Mouse (Mus musculus): Measurements from ENCODE around the gene Ofd1. TPM values are rescaled to one million over a fixed set of nuclear protein-coding genes. Genes with fewer than 3 reads are reported as not detected.

Ofd1 gene
- polyA plus RNA-seq, 1 experiment from 2014 or later, result 7.8 TPM

DNA sequence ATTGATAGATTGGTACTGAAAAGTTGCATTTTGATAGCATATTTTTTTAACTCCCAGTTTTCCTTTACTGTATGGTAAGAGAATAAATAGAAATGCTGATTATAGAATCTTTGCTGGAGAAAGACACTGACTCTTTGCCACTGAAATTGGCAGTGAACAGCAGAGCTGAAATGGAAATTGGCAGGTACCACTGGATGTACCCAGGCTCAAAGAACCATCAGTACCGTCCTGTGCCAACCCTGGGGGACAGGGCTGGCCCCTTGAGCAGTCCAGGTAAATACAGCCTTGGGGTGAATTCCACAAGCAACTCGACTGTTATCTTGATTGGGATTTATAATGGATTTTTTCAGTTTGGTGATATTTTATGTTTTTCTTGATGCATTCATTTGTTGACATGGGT lies 87.1 kb downstream of the Ofd1 start:
- no peak for TF ChIP-seq CTCF (IDR thresholded peaks at IDR 0.05; ENCODE audit: low read depth)
- no peak for DNase-seq (ENCODE audit: low spot score)
- no peaks in the 10 kb centered on the region for H3K4me1 ChIP-seq (replicated peaks; ENCODE audit: insufficient read depth, low read length)
- H3K27me3 ChIP-seq (ENCODE audit: insufficient read depth, low read length), result no peaks in the 10 kb centered on the region
- no peak overlapping the region for H3K27ac ChIP-seq
- H3K9me3 ChIP-seq (replicated peaks; ENCODE audit: low read length), result no peaks in the 10 kb centered on the region
- H3K4me3 ChIP-seq (replicated peaks; ENCODE audit: low read depth, low read length), result no peak overlapping the region
- 58% methylated on average over 2 of the region's 2 CpGs for WGBS
- no peaks in the 10 kb centered on the region for H3K36me3 ChIP-seq (ENCODE audit: insufficient read depth, low read length)
- no peak for ATAC-seq (replicated peaks; ENCODE audit: low FRiP score, low read depth)
- no peak overlapping the region for H3K9ac ChIP-seq (ENCODE audit: low read depth, low read length)
- no peak overlapping the region for H3K4me2 ChIP-seq (ENCODE audit: low read length)

- Histone ChIP-seq H3K4me1 (replicated peaks; ENCODE audit: insufficient read depth, low read length) (no peaks in the 10 kb centered on the region), H3K4me3 (replicated peaks; ENCODE audit: low read depth, low read length) (no peak overlapping the region), H3K27me3 (ENCODE audit: insufficient read depth, low read length) (no peaks in the 10 kb centered on the region), H3K27ac (no peak overlapping the region), H3K9me3 (replicated peaks; ENCODE audit: low read length) (no peaks in the 10 kb centered on the region), H3K9ac (ENCODE audit: low read depth, low read length) (no peak overlapping the region), H3K4me2 (ENCODE audit: low read length) (no peak overlapping the region), H3K36me3 (ENCODE audit: insufficient read depth, low read length) (no peaks in the 10 kb centered on the region)
- ATAC-seq (replicated peaks; ENCODE audit: low FRiP score, low read depth) (no peak; the same call in 1 of the 2 replicates), DNase-seq (ENCODE audit: low spot score) (peak; percentile 68)
- peak; percentile 74 for TF ChIP-seq CTCF (IDR thresholded peaks at IDR 0.05; ENCODE audit: low read depth)
- 31% methylated on average over 6 of the region's 6 CpGs for WGBS
Measured at GRCm38 (mm10) chrX:166351790-166352189, 88.7 kb downstream of the Ofd1 start.

GRCm38 (mm10) chrX:166348634-166349033 lies 91.9 kb downstream of the Ofd1 start:
- WGBS, result 88% methylated on average over 4 of the region's 4 CpGs
- Histone ChIP-seq H3K27me3 (ENCODE audit: insufficient read depth, low read length) (no peaks in the 10 kb centered on the region), H3K9ac (ENCODE audit: low read depth, low read length) (no peak overlapping the region), H3K27ac (no peak overlapping the region), H3K4me2 (ENCODE audit: low read length) (no peak overlapping the region), H3K4me3 (replicated peaks; ENCODE audit: low read depth, low read length) (no peak overlapping the region), H3K4me1 (replicated peaks; ENCODE audit: insufficient read depth, low read length) (no peaks in the 10 kb centered on the region), H3K36me3 (ENCODE audit: insufficient read depth, low read length) (no peaks in the 10 kb centered on the region), H3K9me3 (replicated peaks; ENCODE audit: low read length) (no peaks in the 10 kb centered on the region)
- ATAC-seq (replicated peaks; ENCODE audit: low FRiP score, low read depth) (no peak), DNase-seq (ENCODE audit: low spot score) (no peak)
- TF ChIP-seq CTCF (IDR thresholded peaks at IDR 0.05; ENCODE audit: low read depth), result no peak

DNA sequence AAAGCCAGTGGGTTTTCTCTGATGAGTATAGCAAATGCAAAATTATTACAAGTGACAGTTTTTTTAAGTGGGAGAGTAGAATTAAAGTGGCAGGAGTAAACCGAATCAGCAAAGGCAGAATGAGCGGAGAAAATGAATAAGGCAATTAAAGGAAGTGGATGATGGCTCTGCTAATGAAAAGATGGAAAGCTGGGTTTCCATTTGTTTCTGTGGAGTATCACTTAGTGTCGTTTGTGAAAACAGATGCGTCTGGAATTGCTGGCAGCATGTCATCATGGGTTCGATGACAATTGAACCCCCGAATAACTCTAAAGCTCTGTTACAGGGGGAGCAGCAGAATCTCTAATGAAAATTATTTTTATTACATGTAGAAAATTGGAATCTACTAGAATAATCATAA lies 92.4 kb downstream of the Ofd1 start:
- DNase-seq (ENCODE audit: low spot score) (no peak), ATAC-seq (replicated peaks; ENCODE audit: low FRiP score, low read depth) (no peak)
- Histone ChIP-seq H3K36me3 (ENCODE audit: insufficient read depth, low read length) (no peaks in the 10 kb centered on the region), H3K9me3 (replicated peaks; ENCODE audit: low read length) (no peaks in the 10 kb centered on the region), H3K4me1 (replicated peaks; ENCODE audit: insufficient read depth, low read length) (no peaks in the 10 kb centered on the region), H3K4me3 (replicated peaks; ENCODE audit: low read depth, low read length) (no peak overlapping the region), H3K27ac (no peak overlapping the region), H3K27me3 (ENCODE audit: insufficient read depth, low read length) (no peaks in the 10 kb centered on the region), H3K4me2 (ENCODE audit: low read length) (no peak overlapping the region), H3K9ac (ENCODE audit: low read depth, low read length) (no peak overlapping the region)
- no peak for TF ChIP-seq CTCF (IDR thresholded peaks at IDR 0.05; ENCODE audit: low read depth)
- 84% methylated on average over 6 of the region's 6 CpGs for WGBS

GRCm38 (mm10) chrX:166344228-166345015 lies 96.1 kb downstream of the Ofd1 start:
- no peak for TF ChIP-seq CTCF (IDR thresholded peaks at IDR 0.05; ENCODE audit: low read depth)
- Histone ChIP-seq H3K27ac (no peak overlapping the region), H3K4me3 (replicated peaks; ENCODE audit: low read depth, low read length) (0 out of 2 replicates have a peak overlapping the region, but pooled peaks have one; percentile 2), H3K27me3 (ENCODE audit: insufficient read depth, low read length) (no peaks in the 10 kb centered on the region), H3K4me2 (ENCODE audit: low read length) (peak overlapping the region; percentile 39), H3K9me3 (replicated peaks; ENCODE audit: low read length) (no peaks in the 10 kb centered on the region), H3K9ac (ENCODE audit: low read depth, low read length) (no peak overlapping the region), H3K36me3 (ENCODE audit: insufficient read depth, low read length) (no peaks in the 10 kb centered on the region), H3K4me1 (replicated peaks; ENCODE audit: insufficient read depth, low read length) (no peaks in the 10 kb centered on the region)
- 42% methylated on average over 10 of the region's 10 CpGs for WGBS
- ATAC-seq (replicated peaks; ENCODE audit: low FRiP score, low read depth), result no peak
- DNase-seq (ENCODE audit: low spot score), result peak; percentile 31

DNA sequence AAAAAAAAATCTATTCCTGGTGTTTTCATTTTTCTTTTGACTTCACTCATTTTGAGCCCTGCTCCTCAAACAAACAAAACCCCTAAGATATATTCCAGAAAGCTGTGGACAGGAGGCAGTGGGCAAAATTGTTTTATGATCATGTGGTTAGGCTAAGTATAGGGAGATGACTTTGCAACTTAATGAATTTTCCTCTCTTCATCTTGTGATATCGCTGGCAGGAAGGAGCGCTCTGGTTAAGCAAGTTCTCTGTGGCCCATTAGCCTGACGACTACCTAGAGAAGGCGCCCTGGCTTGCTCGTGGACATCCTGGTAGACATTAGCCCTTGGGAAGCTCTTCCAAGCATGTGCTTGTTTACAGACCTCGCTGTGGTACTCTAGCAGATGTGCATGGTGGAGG lies 98.7 kb downstream of the Ofd1 start:
- H3K4me3 ChIP-seq (replicated peaks; ENCODE audit: low read depth, low read length), result no peak overlapping the region
- no peak for TF ChIP-seq CTCF (IDR thresholded peaks at IDR 0.05; ENCODE audit: low read depth)

More for the DNA sequence above, 98.7 kb downstream of the Ofd1 start:
- 84% methylated on average over 6 of the region's 6 CpGs for WGBS
- H3K27ac ChIP-seq, result no peak overlapping the region
- H3K4me1 ChIP-seq (replicated peaks; ENCODE audit: insufficient read depth, low read length), result no peaks in the 10 kb centered on the region
- H3K9me3 ChIP-seq (replicated peaks; ENCODE audit: low read length), result no peaks in the 10 kb centered on the region
- no peak overlapping the region for H3K4me2 ChIP-seq (ENCODE audit: low read length)
- H3K9ac ChIP-seq (ENCODE audit: low read depth, low read length), result no peak overlapping the region
- DNase-seq (ENCODE audit: low spot score) (no peak), ATAC-seq (replicated peaks; ENCODE audit: low FRiP score, low read depth) (no peak)
- no peaks in the 10 kb centered on the region for H3K27me3 ChIP-seq (ENCODE audit: insufficient read depth, low read length)
- no peaks in the 10 kb centered on the region for H3K36me3 ChIP-seq (ENCODE audit: insufficient read depth, low read length)

Other genes starting within 250 kb of the Ofd1 start
- 16.9 and 18.2 TPM in 2 replicates for gene Gpm6b, start 201.8 kb downstream of the Ofd1 start, polyA plus RNA-seq (2015; fragmentation: Nextera tagmentation; extraction: Ambion mirVana)
- gene Trappc2, start 130 bp downstream of the Ofd1 start, polyA plus RNA-seq (2015; fragmentation: Nextera tagmentation; extraction: Ambion mirVana), result 30.1 and 30.8 TPM in 2 replicates
- gene Rab9, start 39.2 kb upstream of the Ofd1 start, polyA plus RNA-seq (2015; fragmentation: Nextera tagmentation; extraction: Ambion mirVana), result 74.3 and 75.0 TPM in 2 replicates
- gene Tceanc, start 77.9 kb upstream of the Ofd1 start, polyA plus RNA-seq (2015; fragmentation: Nextera tagmentation; extraction: Ambion mirVana), result 8.5 and 9.2 TPM in 2 replicates
- 14.1 and 16.1 TPM in 2 replicates for gene Egfl6, start 145.0 kb upstream of the Ofd1 start, polyA plus RNA-seq (2015; fragmentation: Nextera tagmentation; extraction: Ambion mirVana)

All from kidney, postnatal 0 days (tissue).